Mouse (Mus musculus) embryonic facial prominence, embryonic 12.5 days (tissue): ENCODE measurements around the gene Cox19. TPM values are rescaled to one million over a fixed set of nuclear protein-coding genes. Genes with fewer than 3 reads are reported as not detected.

Experiments used
- microRNA counts: library from miRNA; unstranded; fragments of <30 nt; microRNA quantifications from one replicate; lab custom pipeline; 2017
- microRNA-seq: library from miRNA; unstranded; fragments of <30 nt; microRNA quantifications from one replicate; pipeline ENCODE4, GENCODE M21; 2017
- polyA plus RNA-seq: library from polyadenylated mRNA; unstranded; fragments of >200 nt; fragmentation: Nextera tagmentation; extraction: Ambion mirVana; gene quantifications from 2 replicates; pipeline ENCODE4 v1.2.1, GENCODE M21; 2016

The Cox19 gene
- polyA plus RNA-seq, 1 experiment from 2014 or later, result 110 TPM

MicroRNAs within 50 kb of the gene (microRNA counts, 519-probe panel; counts per million panel counts)
- microRNA mmu-miR-339-3p (lab: Ali Mortazavi, UCI) (460 counts per million, percentile 65 among the panel's probes with 10 or more counts), microRNA mmu-miR-339-5p (lab: Ali Mortazavi, UCI) (460 counts per million, percentile 65 among the panel's probes with 10 or more counts)

Small RNA genes within 50 kb of the gene (microRNA-seq; reads per million reads assigned to microRNA genes)
- 507 reads per million, percentile 69 among the genes with 10 or more reads in this experiment for gene Mir339

Other genes starting within 250 kb of the Cox19 start
- 26.2 and 28.5 TPM in 2 replicates for gene Prkar1b, start 201.4 kb downstream of the Cox19 start, polyA plus RNA-seq
- 6.0 TPM in 2 replicates for gene Dnaaf5, start 201.2 kb downstream of the Cox19 start, polyA plus RNA-seq
- 49.3 and 53.0 TPM in 2 replicates for gene Sun1, start 150.8 kb downstream of the Cox19 start, polyA plus RNA-seq
- gene Get4, start 99.1 kb downstream of the Cox19 start, polyA plus RNA-seq, result 157 and 164 TPM in 2 replicates
- 2.4 and 3.0 TPM in 2 replicates for gene Adap1, start 25.8 kb downstream of the Cox19 start, polyA plus RNA-seq
- gene Cyp2w1, start 1.2 kb upstream of the Cox19 start, polyA plus RNA-seq, result 2.6 and 4.1 TPM in 2 replicates
- 1.7 and 1.9 TPM in 2 replicates for gene Gpr146, start 26.3 kb upstream of the Cox19 start, polyA plus RNA-seq
- gene C130050O18Rik, start 53.9 kb upstream of the Cox19 start, polyA plus RNA-seq, result 0.77 and 1.2 TPM in 2 replicates
- 1.6 and 1.8 TPM in 2 replicates for gene Gper1, start 71.7 kb upstream of the Cox19 start, polyA plus RNA-seq
- gene 3110082I17Rik, start 109.1 kb upstream of the Cox19 start, polyA plus RNA-seq, result 32.6 and 33.5 TPM in 2 replicates
- 9.6 and 9.9 TPM in 2 replicates for gene Zfand2a, start 133.1 kb upstream of the Cox19 start, polyA plus RNA-seq
- gene Uncx, start 192.1 kb upstream of the Cox19 start, polyA plus RNA-seq, result 5.0 and 6.4 TPM in 2 replicates